Mouse (Mus musculus): ENCODE measurements around the gene Bmp3. TPM values are rescaled to one million over a fixed set of nuclear protein-coding genes. Genes with fewer than 3 reads are reported as not detected.

Gene Bmp3
- 8.5 and 10.3 TPM in 2 replicates for polyA plus RNA-seq (2015; fragmentation: Nextera tagmentation; extraction: Ambion mirVana)

DNA sequence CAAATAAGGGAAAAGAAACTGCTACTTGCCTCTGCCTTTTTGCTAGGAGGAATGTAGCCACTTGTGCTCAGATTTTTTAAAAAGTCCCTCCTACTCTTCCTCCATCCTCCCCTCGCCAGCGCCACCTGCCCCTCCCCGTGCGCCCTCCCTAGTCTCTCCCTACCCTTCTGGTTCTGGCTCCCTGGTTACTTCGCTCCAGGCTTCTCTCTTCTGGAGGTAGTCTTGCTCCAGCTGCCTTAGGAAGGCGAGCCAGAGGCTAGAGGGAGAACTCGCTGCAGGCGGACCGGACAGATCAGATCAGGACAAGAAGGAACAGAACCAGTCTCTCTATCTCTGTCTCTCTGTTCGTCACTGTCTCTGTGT, at the start of gene Bmp3:
Bmp3 (plus strand) TSS at position 152 of the 363 bp plus-strand sequence.
- Histone ChIP-seq H3K27ac (no peak within 1 kb of the TSS), H3K4me1 (peaks cover 23% of the 10 kb centered on the region), H3K9ac (peak within 1 kb of the TSS; percentile 56), H3K36me3 (no peaks in the 10 kb centered on the region), H3K9me3 (no peaks in the 10 kb centered on the region), H3K4me3 (peak within 1 kb of the TSS; percentile 58), H3K27me3 (peaks cover 45% of the 10 kb centered on the region), H3K4me2 (peak within 1 kb of the TSS; percentile 96)
- 4% methylated on average over 10 of the region's 10 CpGs for WGBS
- no peak for ATAC-seq (ENCODE audit: insufficient number of reproducible peaks, low FRiP score, low TSS enrichment, low read depth)

DNA sequence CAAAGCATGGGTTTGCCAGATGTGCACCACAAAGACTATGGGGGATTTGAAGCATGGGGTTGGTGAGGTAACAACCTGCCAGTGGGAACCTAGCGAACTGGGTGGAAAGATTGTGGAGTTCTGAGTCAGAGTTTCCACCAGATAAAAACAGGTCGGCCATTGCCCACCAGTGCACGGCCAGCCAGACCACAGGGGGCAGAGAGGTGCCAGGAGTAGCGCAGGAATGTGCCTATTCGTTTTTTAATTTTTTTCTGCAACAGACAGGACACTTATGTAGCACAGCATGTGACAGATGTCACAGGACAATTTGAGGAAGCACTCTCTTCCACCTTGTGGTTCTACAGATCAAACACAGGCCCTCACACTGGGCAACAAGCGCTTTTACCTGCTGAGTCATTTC, 49.5 kb upstream of the Bmp3 start:
- ATAC-seq (ENCODE audit: insufficient number of reproducible peaks, low FRiP score, low TSS enrichment, low read depth): no peak
- Histone ChIP-seq H3K27ac (no peak overlapping the region), H3K4me2 (no peak overlapping the region), H3K4me1 (no peaks in the 10 kb centered on the region), H3K9ac (no peak overlapping the region), H3K9me3 (no peaks in the 10 kb centered on the region), H3K36me3 (no peaks in the 10 kb centered on the region), H3K4me3 (no peak overlapping the region), H3K27me3 (no peaks in the 10 kb centered on the region)
- 78% methylated on average over 6 of the region's 6 CpGs for WGBS

DNA sequence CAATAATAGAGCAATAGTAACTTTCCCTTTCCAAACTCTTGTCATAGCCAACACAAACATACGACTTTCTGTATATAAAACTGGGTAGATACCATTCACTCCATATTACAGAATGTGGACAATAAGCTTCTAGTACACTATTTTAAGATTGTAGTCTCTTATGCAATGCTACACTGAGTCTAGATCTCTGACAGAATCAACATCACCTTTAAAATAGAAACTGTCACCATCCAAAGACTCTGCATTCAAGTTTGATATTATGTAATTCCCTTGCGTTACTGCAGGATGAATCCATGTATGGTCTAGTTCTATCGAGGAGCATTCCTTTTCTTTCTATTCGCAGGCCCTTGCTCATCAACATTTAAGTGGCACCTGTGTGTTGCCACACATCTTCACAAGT, 47.7 kb upstream of the Bmp3 start:
- Histone ChIP-seq H3K4me2 (no peak overlapping the region), H3K36me3 (no peaks in the 10 kb centered on the region), H3K27me3 (no peaks in the 10 kb centered on the region), H3K9me3 (no peaks in the 10 kb centered on the region), H3K27ac (no peak overlapping the region), H3K4me1 (no peaks in the 10 kb centered on the region), H3K9ac (no peak overlapping the region), H3K4me3 (no peak overlapping the region)
- ATAC-seq (ENCODE audit: insufficient number of reproducible peaks, low FRiP score, low TSS enrichment, low read depth): no peak
- 92% methylated on average over 4 of the region's 4 CpGs for WGBS

DNA sequence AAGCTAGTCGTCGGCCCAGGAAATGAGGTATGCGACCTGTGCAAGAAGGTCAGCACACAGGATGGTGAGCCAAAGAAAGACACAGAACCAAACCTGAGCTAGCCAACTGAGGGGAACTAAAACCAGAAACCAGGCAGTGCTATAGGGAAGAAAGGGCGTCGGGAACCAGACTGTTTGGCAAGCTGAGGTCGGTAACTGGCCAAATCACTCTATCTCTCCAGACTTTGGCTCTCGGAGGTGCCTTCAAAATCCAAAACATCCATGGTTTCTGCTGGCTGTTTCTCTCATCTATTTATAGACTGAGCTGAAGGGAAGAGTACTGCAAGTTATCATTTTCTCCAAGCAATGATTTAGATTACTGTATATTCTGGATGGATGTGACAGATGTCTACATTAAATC, 47.2 kb upstream of the Bmp3 start:
- no peaks in the 10 kb centered on the region for H3K4me1 ChIP-seq
- no peak overlapping the region for H3K4me2 ChIP-seq
- no peaks in the 10 kb centered on the region for H3K9me3 ChIP-seq
- 53% methylated on average over 7 of the region's 7 CpGs for WGBS
- no peak overlapping the region for H3K27ac ChIP-seq
- no peaks in the 10 kb centered on the region for H3K27me3 ChIP-seq
- ATAC-seq (ENCODE audit: insufficient number of reproducible peaks, low FRiP score, low TSS enrichment, low read depth): no peak
- no peak overlapping the region for H3K4me3 ChIP-seq
- no peaks in the 10 kb centered on the region for H3K36me3 ChIP-seq
- H3K9ac ChIP-seq: no peak overlapping the region

DNA sequence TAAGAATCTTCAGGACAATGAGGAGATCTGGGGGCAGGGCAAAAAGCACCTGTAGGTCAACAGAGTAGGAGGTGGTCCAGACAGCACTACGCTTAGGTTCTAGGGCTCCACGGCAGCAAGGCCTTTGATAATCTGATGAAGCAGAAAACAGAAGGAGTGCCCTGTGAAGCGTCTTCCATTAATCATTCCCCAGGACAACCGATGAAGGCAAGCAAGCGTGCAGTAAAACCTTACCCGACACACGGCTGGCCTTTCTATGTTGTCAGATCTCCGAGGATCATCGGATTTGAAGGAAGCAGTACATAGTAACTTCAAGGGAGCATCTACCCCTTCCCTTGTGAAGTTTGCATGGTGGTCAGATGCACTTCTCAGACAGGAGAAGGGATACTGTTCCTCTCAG, 46.3 kb upstream of the Bmp3 start:
- WGBS: 49% methylated on average over 9 of the region's 9 CpGs
- H3K9ac ChIP-seq: no peak overlapping the region
- no peak for ATAC-seq (ENCODE audit: insufficient number of reproducible peaks, low FRiP score, low TSS enrichment, low read depth)
- H3K4me2 ChIP-seq: no peak overlapping the region
- no peaks in the 10 kb centered on the region for H3K9me3 ChIP-seq
- H3K36me3 ChIP-seq: no peaks in the 10 kb centered on the region
- H3K27me3 ChIP-seq: no peaks in the 10 kb centered on the region
- no peak overlapping the region for H3K4me3 ChIP-seq
- H3K4me1 ChIP-seq: no peaks in the 10 kb centered on the region
- no peak overlapping the region for H3K27ac ChIP-seq

DNA sequence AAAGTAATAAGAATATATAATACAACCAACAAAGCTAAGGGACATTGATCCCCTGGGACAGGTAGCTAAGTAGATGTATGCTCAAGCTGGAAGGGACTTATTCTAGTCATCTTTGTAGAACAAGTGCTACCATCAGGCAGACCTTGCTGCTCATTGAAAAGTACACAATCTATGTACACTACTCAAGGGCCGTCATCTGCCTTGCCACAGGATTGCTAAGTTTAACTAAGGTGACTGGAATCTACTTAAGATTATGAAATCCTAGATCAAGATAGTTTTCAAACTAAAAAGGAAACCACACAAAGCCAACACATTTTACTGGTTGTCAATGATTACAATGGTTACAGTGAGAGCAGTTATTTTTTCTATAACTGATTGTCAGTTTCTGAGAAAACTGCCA, 41.8 kb upstream of the Bmp3 start:
- H3K4me1 ChIP-seq: no peaks in the 10 kb centered on the region
- H3K9me3 ChIP-seq: no peaks in the 10 kb centered on the region
- ATAC-seq (ENCODE audit: insufficient number of reproducible peaks, low FRiP score, low TSS enrichment, low read depth): no peak
- no peaks in the 10 kb centered on the region for H3K36me3 ChIP-seq
- H3K9ac ChIP-seq: no peak overlapping the region
- no peak overlapping the region for H3K27ac ChIP-seq
- no peak overlapping the region for H3K4me2 ChIP-seq
- WGBS: 100% methylated on average over 1 of the region's 1 CpGs
- H3K27me3 ChIP-seq: no peaks in the 10 kb centered on the region
- H3K4me3 ChIP-seq: no peak overlapping the region

DNA sequence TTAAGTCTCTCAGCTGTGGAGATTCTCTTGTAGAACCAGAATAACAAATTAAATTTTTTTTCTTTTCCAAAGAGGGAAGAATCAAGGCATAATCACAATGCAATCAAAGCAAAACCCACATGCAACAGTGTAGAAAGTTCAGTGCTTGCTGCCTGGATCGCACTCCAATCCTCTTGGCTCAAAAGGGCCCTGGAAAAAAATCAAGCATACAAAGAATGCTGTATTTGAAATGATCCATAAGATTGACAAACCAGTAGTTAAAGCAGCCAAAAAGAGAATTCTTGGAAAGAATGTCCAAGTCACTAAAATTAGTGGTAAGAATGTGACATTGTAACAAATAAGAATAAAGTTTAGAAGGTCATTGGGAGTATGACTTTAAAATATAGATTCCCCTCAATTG, 38.9 kb upstream of the Bmp3 start:
- no peak overlapping the region for H3K27ac ChIP-seq
- H3K9me3 ChIP-seq: no peaks in the 10 kb centered on the region
- no peak overlapping the region for H3K4me2 ChIP-seq
- WGBS: 77% methylated on average over 1 of the region's 1 CpGs
- H3K27me3 ChIP-seq: no peaks in the 10 kb centered on the region
- H3K9ac ChIP-seq: no peak overlapping the region
- H3K36me3 ChIP-seq: no peaks in the 10 kb centered on the region
- no peak overlapping the region for H3K4me3 ChIP-seq
- H3K4me1 ChIP-seq: no peaks in the 10 kb centered on the region
- ATAC-seq (ENCODE audit: insufficient number of reproducible peaks, low FRiP score, low TSS enrichment, low read depth): no peak

DNA sequence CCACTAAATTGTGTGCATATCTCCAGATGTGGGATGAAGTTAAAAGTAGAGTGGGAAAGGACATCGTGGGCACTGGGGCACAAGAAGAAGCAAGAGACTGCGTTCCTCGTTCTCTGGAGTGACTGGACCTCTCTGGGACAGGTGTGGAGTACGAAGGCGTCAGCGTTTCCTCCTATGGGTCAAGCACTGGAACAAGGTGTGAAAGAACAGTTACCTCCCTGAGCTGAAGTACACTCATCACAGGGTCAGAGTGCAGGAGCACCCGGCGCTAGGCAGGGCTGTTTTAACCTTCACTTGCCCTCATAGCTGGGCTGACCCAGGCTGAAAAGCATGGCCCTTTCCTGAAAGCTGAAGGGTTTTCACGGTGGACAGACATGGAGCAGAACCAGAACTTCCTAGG, 20.5 kb upstream of the Bmp3 start:
- no peaks in the 10 kb centered on the region for H3K27me3 ChIP-seq
- ATAC-seq (ENCODE audit: insufficient number of reproducible peaks, low FRiP score, low TSS enrichment, low read depth): no peak
- H3K4me2 ChIP-seq: no peak overlapping the region
- WGBS: 79% methylated on average over 9 of the region's 9 CpGs
- no peak overlapping the region for H3K4me3 ChIP-seq
- no peaks in the 10 kb centered on the region for H3K4me1 ChIP-seq
- H3K9ac ChIP-seq: no peak overlapping the region
- no peaks in the 10 kb centered on the region for H3K36me3 ChIP-seq
- H3K9me3 ChIP-seq: no peaks in the 10 kb centered on the region
- no peak overlapping the region for H3K27ac ChIP-seq

DNA sequence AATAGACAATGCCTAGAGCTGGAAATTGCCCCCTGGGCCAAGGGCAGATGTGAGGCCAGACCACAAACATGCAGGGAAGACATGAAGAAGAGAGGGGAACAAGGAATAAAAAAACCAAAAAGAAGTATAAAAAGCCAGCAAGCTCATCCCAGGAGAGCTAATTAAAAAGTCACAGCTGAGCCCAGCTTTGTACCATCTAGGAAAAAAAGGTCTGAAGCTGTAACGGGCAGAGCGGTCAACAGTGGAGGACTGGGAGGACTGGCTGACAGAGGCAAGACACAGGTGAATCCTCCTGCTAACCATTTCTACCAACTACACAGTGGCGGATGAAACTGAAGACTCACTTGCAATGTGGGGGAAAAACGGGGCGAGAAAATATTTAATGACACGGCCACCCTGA, 19.9 kb upstream of the Bmp3 start:
- Histone ChIP-seq H3K4me1 (no peaks in the 10 kb centered on the region), H3K27me3 (no peaks in the 10 kb centered on the region), H3K4me3 (no peak overlapping the region), H3K27ac (no peak overlapping the region), H3K36me3 (no peaks in the 10 kb centered on the region), H3K9ac (no peak overlapping the region), H3K9me3 (no peaks in the 10 kb centered on the region), H3K4me2 (no peak overlapping the region)
- no peak for ATAC-seq (ENCODE audit: insufficient number of reproducible peaks, low FRiP score, low TSS enrichment, low read depth)
- 89% methylated on average over 6 of the region's 6 CpGs for WGBS

DNA sequence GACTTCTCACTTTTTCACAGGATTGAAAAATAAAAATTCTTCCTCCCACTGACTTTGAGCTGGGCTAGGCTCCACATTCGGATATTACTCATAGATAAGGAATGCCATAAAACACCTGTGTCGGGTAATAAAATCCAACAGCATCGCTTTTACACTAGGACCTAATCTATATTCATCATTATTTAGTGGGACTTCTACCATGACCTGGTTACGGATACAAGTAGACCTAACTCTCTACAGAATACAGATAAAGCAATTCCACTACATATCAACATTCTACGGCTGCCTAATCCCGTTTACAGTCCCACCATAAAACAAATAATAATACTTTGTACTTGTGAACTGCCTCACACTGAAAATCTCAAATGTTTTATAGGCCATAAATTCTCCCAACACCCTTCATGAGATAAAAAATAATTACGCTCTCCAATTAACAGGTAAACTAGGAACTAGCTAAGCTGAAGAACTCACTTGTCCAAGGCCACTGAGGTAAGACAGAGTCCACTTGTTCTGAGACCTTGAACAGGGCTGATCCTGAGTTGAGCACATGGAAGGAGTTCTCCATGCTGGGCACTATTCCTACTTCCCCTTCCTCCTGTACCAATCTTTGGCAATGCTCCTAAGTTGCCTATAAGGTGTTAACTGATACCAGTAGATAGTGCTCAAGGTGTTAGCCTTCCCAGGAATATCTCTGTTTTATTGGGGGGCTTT, 11.5 kb upstream of the Bmp3 start:
- no peak overlapping the region for H3K9ac ChIP-seq
- H3K4me2 ChIP-seq: no peak overlapping the region
- no peak overlapping the region for H3K27ac ChIP-seq
- H3K4me1 ChIP-seq: no peaks in the 10 kb centered on the region
- H3K27me3 ChIP-seq: no peaks in the 10 kb centered on the region
- H3K4me3 ChIP-seq: no peak overlapping the region
- ATAC-seq (ENCODE audit: insufficient number of reproducible peaks, low FRiP score, low TSS enrichment, low read depth): no peak
- no peaks in the 10 kb centered on the region for H3K9me3 ChIP-seq
- 53% methylated on average over 7 of the region's 7 CpGs for WGBS
- H3K36me3 ChIP-seq: no peaks in the 10 kb centered on the region

DNA sequence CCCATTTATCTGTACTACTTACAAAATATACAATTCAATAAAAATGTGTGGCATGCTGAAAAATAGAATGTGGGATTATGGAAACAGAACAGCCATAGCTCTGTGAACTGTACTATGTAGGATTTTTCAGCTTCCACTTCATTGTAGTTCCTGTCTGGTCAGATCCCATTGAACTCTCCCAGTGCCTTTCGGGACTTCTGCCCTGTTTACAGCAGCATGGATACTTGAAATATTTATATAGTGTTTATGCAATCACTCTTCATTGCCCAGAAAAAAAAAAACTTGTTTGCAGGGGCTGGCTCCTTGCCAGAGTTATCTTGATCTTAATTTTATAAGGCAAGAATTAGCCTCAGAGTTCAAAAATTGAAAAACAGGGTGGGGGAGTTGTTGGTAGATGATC, 9.6 kb upstream of the Bmp3 start:
- H3K9ac ChIP-seq: no peak overlapping the region
- H3K27ac ChIP-seq: no peak overlapping the region
- H3K4me1 ChIP-seq: no peaks in the 10 kb centered on the region
- ATAC-seq (ENCODE audit: insufficient number of reproducible peaks, low FRiP score, low TSS enrichment, low read depth): no peak
- no peaks in the 10 kb centered on the region for H3K36me3 ChIP-seq
- 59% methylated on average over 1 of the region's 1 CpGs for WGBS
- no peak overlapping the region for H3K4me2 ChIP-seq
- no peaks in the 10 kb centered on the region for H3K27me3 ChIP-seq
- no peaks in the 10 kb centered on the region for H3K9me3 ChIP-seq
- H3K4me3 ChIP-seq: no peak overlapping the region

DNA sequence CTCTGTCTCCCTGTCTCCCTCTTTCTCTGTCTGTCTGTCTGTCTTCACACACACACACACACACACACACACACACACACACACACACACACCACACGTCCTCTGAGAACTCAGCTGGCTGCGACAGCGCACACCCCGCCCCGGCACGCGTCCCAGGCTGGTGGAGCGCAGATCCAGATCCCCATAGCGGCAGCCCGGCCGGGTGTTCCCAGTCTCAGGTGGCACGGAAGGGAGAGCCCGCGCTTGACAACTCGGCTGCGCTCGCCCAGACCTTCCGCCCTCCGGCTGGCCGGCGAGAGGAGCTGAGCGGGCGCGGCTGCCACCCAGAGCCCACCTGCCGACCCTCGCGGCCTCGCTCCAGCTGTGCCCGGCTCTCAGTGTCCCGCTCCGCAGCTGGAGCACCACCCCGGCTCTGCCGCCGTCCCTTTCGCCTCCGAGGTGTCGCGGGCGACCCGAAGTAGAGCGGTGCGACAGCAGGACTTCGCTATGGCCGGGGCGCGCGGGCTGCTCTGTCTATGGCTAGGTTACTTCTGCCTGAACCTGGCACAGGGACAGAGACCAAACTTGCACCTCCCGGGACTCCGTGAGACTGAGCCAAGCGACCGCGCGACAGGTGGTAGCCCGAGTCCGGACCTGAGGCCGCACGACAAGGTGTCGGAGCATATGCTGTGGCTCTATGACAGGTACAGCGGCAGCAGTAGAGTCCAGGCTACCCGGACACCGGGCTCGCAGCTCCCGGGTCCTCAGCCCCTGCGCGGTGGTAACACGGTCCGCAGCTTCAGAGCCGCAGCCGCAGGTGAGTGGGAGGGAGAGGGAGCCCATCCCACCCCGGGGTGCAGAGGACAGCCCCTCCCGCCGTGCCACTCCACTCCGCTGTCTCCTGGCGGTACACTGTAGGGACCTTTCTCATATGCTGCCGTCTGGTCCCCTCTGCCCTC, 681 bp downstream of the Bmp3 start:
- WGBS: under 1% methylated on average over 62 of the region's 75 CpGs
- Histone ChIP-seq H3K36me3 (no peaks in the 10 kb centered on the region), H3K4me3 (peak overlapping the region; percentile 58), H3K27me3 (peaks cover 45% of the 10 kb centered on the region), H3K9ac (peak overlapping the region; percentile 56), H3K9me3 (no peaks in the 10 kb centered on the region), H3K27ac (0 out of 2 replicates have a peak overlapping the region, but pooled peaks have one; percentile 27), H3K4me1 (peaks cover 23% of the 10 kb centered on the region), H3K4me2 (peak overlapping the region; percentile 96)
- 0 out of 2 replicates have a peak, but pooled peaks have one; percentile 52 for ATAC-seq (ENCODE audit: insufficient number of reproducible peaks, low FRiP score, low TSS enrichment, low read depth)
